Mouse (Mus musculus) liver, embryonic 16.5 days (tissue): ENCODE measurements around the gene Mpc1. TPM values are rescaled to one million over a fixed set of nuclear protein-coding genes. Genes with fewer than 3 reads are reported as not detected.

Experiments used
- ATAC-seq: fragments of 200-750 bp; cut with Nextera tagmentation; 2 replicates; pipeline ENCODE4 v1.8.0; 2017; ENCODE audit warnings: low read depth, mild to moderate bottlenecking, moderate number of reproducible peaks, moderate library complexity
- H3K27ac ChIP-seq: fragments of 300-500 bp; sonication (generic); 2 replicates; pipeline ENCODE4 v1.5.1; 2014; ENCODE audit warnings: mild to moderate bottlenecking, low read length
- H3K27me3 ChIP-seq: fragments of 300-500 bp; sonication (generic); 2 replicates; pipeline ENCODE4 v1.6.1; 2014; ENCODE audit warnings: low read depth, low read length, mixed read lengths; ENCODE audit not compliant: control insufficient read depth, insufficient read depth
- H3K36me3 ChIP-seq: fragments of 300-500 bp; sonication (generic); 2 replicates; pipeline ENCODE4 v1.6.1; 2014; ENCODE audit warnings: mild to moderate bottlenecking; ENCODE audit not compliant: control insufficient read depth, insufficient read depth
- H3K4me1 ChIP-seq: fragments of 300-500 bp; sonication (generic); 2 replicates; pipeline ENCODE4 v1.6.1; 2014; ENCODE audit warnings: low read depth, low read length, mixed read lengths; ENCODE audit not compliant: control insufficient read depth
- H3K4me2 ChIP-seq: fragments of 300-500 bp; sonication (generic); 2 replicates; pipeline ENCODE4 v1.6.1; 2014; ENCODE audit warnings: low read depth, low read length, mixed read lengths
- H3K4me3 ChIP-seq: fragments of 300-500 bp; sonication (generic); 2 replicates; pipeline ENCODE4 v1.5.1; 2014; ENCODE audit warnings: low read depth, mild to moderate bottlenecking, low read length
- H3K9ac ChIP-seq: fragments of 300-500 bp; sonication (generic); 2 replicates; pipeline ENCODE4 v1.6.1; 2014; ENCODE audit warnings: low read depth, low read length
- H3K9me3 ChIP-seq: fragments of 300-500 bp; sonication (generic); replicated peaks from 2 replicates; pipeline ENCODE4 v1.6.1; 2016; ENCODE audit warnings: low read length; ENCODE audit not compliant: control insufficient read depth
- WGBS: fragments of 180-500 bp; shearing (Covaris S2); extraction: QIAGEN DNeasy Blood & Tissue Kit; methylation state at CpG from one replicate; pipeline ENCODE4 v1.1.7; 2014; ENCODE audit not compliant: insufficient replicate concordance; 5-methylcytosine and 5-hydroxymethylcytosine counted together
- polyA plus RNA-seq: library from polyadenylated mRNA; unstranded; fragments of >200 nt; fragmentation: Nextera tagmentation; extraction: Ambion mirVana; gene quantifications from 2 replicates; pipeline ENCODE4 v1.2.1, GENCODE M21; 2015

Gene Mpc1
- polyA plus RNA-seq, 1 experiment from 2014 or later: 168 TPM

DNA sequence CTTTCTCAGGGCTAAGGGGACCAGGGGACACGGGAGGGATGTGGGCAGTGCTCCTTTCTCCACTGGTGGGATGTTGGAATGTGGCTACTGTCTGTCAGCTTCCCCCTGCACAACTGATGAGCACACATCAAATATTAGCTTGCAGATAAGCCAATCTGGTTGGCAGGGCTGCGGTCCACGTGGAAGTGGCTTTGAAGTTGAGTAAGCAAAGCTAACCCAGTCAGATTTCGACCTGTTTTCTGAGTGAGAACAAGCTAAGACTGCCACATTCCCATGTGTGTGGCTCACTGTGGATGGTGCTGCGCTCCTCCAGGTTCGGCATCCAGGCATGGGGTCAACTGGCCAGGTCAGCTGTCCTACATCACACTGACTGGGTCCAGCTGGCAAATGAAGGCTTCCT, 9.8 kb upstream of the Mpc1 start:
- Histone ChIP-seq H3K27ac (peak overlapping the region; percentile 64), H3K27me3 (no peaks in the 10 kb centered on the region), H3K4me3 (no peak overlapping the region), H3K36me3 (no peaks in the 10 kb centered on the region), H3K4me2 (no peak overlapping the region), H3K9ac (no peak overlapping the region), H3K4me1 (peaks cover 13% of the 10 kb centered on the region), H3K9me3 (no peaks in the 10 kb centered on the region)
- WGBS: 49% methylated on average over 6 of the region's 6 CpGs
- ATAC-seq: peak; percentile 67

DNA sequence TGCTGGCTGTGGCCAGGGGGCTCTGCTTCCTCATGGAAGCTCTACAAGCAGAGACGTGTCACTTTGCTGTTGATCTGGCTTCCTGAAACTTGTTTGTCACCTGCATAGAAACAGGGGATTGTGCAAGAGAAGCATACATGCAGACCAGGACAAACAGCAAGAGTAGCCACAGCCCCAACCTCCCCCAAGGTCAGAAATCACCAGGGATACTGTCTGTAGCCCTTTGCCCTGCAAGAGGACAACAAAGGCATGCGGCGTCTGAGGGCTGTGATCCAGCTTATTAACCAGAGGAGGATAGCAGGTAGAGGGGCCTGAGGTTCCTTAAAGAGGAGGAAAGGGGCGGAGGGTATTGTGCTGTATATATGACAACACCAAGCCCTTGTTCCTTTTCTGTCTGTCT, 6.6 kb upstream of the Mpc1 start:
- peak overlapping the region; percentile 18; the same call in 1 of the 2 replicates for H3K4me2 ChIP-seq
- H3K27ac ChIP-seq: peak overlapping the region; percentile 79
- peak; percentile 72 for ATAC-seq
- no peaks in the 10 kb centered on the region for H3K27me3 ChIP-seq
- H3K36me3 ChIP-seq: no peaks in the 10 kb centered on the region
- H3K4me3 ChIP-seq: no peak overlapping the region
- 31% methylated on average over 4 of the region's 4 CpGs for WGBS
- H3K9me3 ChIP-seq: no peaks in the 10 kb centered on the region
- H3K9ac ChIP-seq: no peak overlapping the region
- H3K4me1 ChIP-seq: peaks cover 13% of the 10 kb centered on the region

- WGBS: 40% methylated on average over 7 of the region's 7 CpGs
- ATAC-seq: no peak
- H3K4me2 ChIP-seq: peak overlapping the region; percentile 18; the same call in 1 of the 2 replicates
These were observed 6.0 kb upstream of the Mpc1 start for GRCm38 (mm10) chr17:8276680-8277079.

GRCm38 (mm10) chr17:8277266-8277665, 5.4 kb upstream of the Mpc1 start:
- H3K36me3 ChIP-seq: no peaks in the 10 kb centered on the region
- no peak overlapping the region for H3K4me3 ChIP-seq
- no peaks in the 10 kb centered on the region for H3K27me3 ChIP-seq
- no peaks in the 10 kb centered on the region for H3K9me3 ChIP-seq
- no peak for ATAC-seq
- peaks cover 10% of the 10 kb centered on the region for H3K4me1 ChIP-seq
- WGBS: 77% methylated on average over 3 of the region's 3 CpGs
- H3K4me2 ChIP-seq: no peak overlapping the region
- no peak overlapping the region for H3K9ac ChIP-seq
- H3K27ac ChIP-seq: no peak overlapping the region

More at GRCm38 (mm10) chr17:8276680-8277079, 6.0 kb upstream of the Mpc1 start:
- Histone ChIP-seq H3K4me3 (no peak overlapping the region), H3K36me3 (no peaks in the 10 kb centered on the region), H3K9me3 (no peaks in the 10 kb centered on the region), H3K27me3 (no peaks in the 10 kb centered on the region), H3K27ac (peak overlapping the region; percentile 79), H3K9ac (no peak overlapping the region), H3K4me1 (peaks cover 10% of the 10 kb centered on the region)

- Histone ChIP-seq H3K4me3 (no peak overlapping the region), H3K9ac (no peak overlapping the region), H3K4me2 (no peak overlapping the region), H3K27me3 (no peaks in the 10 kb centered on the region), H3K27ac (no peak overlapping the region), H3K4me1 (peaks cover 12% of the 10 kb centered on the region), H3K9me3 (no peaks in the 10 kb centered on the region), H3K36me3 (no peaks in the 10 kb centered on the region)
- 61% methylated on average over 3 of the region's 3 CpGs for WGBS
- peak; percentile 19; the same call in 1 of the 2 replicates for ATAC-seq
These were observed 4.3 kb upstream of the Mpc1 start for GRCm38 (mm10) chr17:8278356-8278755.

- no peaks in the 10 kb centered on the region for H3K9me3 ChIP-seq
- WGBS: under 1% methylated on average over 70 of the region's 77 CpGs
- peak overlapping the region; percentile 95 for H3K4me2 ChIP-seq
- H3K9ac ChIP-seq: peak overlapping the region; percentile 78
- H3K27ac ChIP-seq: peak overlapping the region; percentile 90
- ATAC-seq: peak; percentile 97
- H3K36me3 ChIP-seq: no peaks in the 10 kb centered on the region
- H3K4me3 ChIP-seq: peak overlapping the region; percentile 71
- H3K27me3 ChIP-seq: no peaks in the 10 kb centered on the region
- H3K4me1 ChIP-seq: peaks cover 23% of the 10 kb centered on the region
These were observed 986 bp downstream of the Mpc1 start for GRCm38 (mm10) chr17:8283526-8284253.

- Histone ChIP-seq H3K4me2 (peak overlapping the region; percentile 95), H3K36me3 (no peaks in the 10 kb centered on the region; the same call in 1 of the 2 replicates), H3K9me3 (no peaks in the 10 kb centered on the region), H3K9ac (peak overlapping the region; percentile 78), H3K4me3 (peak overlapping the region; percentile 71), H3K27me3 (no peaks in the 10 kb centered on the region), H3K4me1 (peaks cover 23% of the 10 kb centered on the region), H3K27ac (peak overlapping the region; percentile 90)
- ATAC-seq: peak; percentile 12
- WGBS: under 1% methylated on average over 32 of the region's 32 CpGs
These were observed 1.6 kb downstream of the Mpc1 start for GRCm38 (mm10) chr17:8284254-8284661.

- Histone ChIP-seq H3K9me3 (no peaks in the 10 kb centered on the region), H3K4me1 (peaks cover 23% of the 10 kb centered on the region), H3K27me3 (no peaks in the 10 kb centered on the region), H3K9ac (peak overlapping the region; percentile 78), H3K36me3 (no peaks in the 10 kb centered on the region; the same call in none of the 2 replicates), H3K4me3 (peak overlapping the region; percentile 71), H3K27ac (peak overlapping the region; percentile 10; the same call in 1 of the 2 replicates), H3K4me2 (peak overlapping the region; percentile 95)
- no peak for ATAC-seq
- 24% methylated on average over 8 of the region's 8 CpGs for WGBS
These were observed 2.4 kb downstream of the Mpc1 start for GRCm38 (mm10) chr17:8285056-8285455.

DNA sequence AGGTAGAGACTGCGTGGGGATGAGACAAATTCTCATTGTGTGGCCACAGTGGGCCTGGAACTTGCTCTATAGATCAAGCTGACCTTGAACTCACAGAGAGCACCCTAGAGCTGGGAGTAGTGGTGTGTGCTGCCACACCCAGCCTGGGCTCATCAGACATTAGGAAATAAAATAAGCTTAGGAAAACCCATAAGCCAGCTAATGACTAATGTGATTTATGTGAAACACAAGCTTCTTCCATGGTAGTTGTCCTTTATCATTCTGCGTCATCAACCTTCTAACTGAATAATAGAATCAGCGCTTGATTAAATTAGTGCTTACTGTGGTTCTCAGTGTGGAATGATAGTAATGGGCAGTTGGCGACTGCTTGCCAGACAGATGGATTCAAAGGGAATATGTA, 4.3 kb downstream of the Mpc1 start:
- H3K4me2 ChIP-seq: no peak overlapping the region
- H3K4me1 ChIP-seq: peaks cover 23% of the 10 kb centered on the region
- H3K36me3 ChIP-seq: no peaks in the 10 kb centered on the region; the same call in none of the 2 replicates
- no peak overlapping the region for H3K4me3 ChIP-seq
- no peak overlapping the region for H3K27ac ChIP-seq
- H3K9ac ChIP-seq: no peak overlapping the region
- no peak for ATAC-seq
- no peaks in the 10 kb centered on the region for H3K9me3 ChIP-seq
- no peaks in the 10 kb centered on the region for H3K27me3 ChIP-seq
- 79% methylated on average over 4 of the region's 4 CpGs for WGBS
